Mouse (Mus musculus) megakaryocyte-erythroid progenitor cell, adult 5-6 weeks (primary cell): Measurements from ENCODE around the gene Anp32e. TPM values are rescaled to one million over a fixed set of nuclear protein-coding genes. Genes with fewer than 3 reads are reported as not detected.
"Not testable (repeated sequence)": the region's sequence is repeated elsewhere in the genome, so short reads cannot be mapped to it uniquely, and the experiment has no call there.

Experiments
- ATAC-seq: replicated peaks from 2 replicates; pipeline ENCODE4 v1.8.0; 2016; ENCODE audit warnings: mild to moderate bottlenecking, inconsistent platforms; ENCODE audit not compliant: severe bottlenecking, poor library complexity, low FRiP score, low TSS enrichment
- total RNA-seq, 2 experiments: library from RNA; stranded (forward) in 1 of 2; stranded (reverse) in 1 of 2; fragments of 200-1000, 215-1000 nt in 1 of 2; fragments of >200 nt in 1 of 2; fragmentation: Nextera tagmentation in 1 of 2; gene quantifications; 2 replicates each; pipeline ENCODE4 v1.2.3; 2014 to 2017

Anp32e gene
- total RNA-seq, 2 experiments from 2014 or later: 186 to 505 TPM

GRCm38 (mm10) chr3:95902643-95903042, 26.4 kb upstream of the Anp32e start:
- ATAC-seq: no peak

DNA sequence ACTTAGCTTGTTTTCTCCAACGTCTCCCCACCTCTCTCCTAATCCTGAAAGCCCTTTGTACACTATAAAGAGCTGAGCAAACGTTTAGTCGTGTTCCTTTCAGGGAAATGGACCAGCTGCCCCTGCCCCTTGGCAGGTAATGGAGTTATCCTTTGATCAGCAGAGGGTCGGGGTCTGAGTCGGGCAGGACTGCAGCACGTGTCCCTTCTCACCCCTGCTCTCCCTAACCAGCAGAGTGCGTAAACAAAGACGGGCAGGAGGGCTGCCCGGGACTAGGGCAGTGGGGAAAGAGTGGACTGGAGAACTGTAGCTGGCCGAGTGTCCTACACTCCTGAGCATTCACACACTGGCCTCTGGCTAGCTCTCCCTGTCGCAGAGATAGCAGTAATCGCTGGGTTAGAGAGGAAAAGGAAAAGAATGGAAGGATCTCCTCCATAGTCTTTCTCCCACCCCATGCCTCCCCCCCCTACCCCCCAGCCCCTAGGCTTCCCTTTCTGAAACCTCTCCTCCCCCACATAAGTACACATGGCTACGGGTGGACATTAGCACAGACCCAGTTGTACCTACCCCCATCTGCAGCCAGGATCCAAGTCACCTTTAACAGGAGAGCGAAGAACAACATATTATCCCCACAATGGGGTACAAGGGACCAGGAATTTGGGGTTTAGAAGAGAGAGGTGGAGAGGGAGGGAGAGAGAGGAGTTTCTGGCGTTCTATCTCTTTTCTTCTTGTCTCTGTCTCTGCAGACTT, 25.1 kb upstream of the Anp32e start:
- no peak for ATAC-seq

GRCm38 (mm10) chr3:95904568-95904967, 24.5 kb upstream of the Anp32e start, which contains the start of gene Car14:
TSS of gene Car14 (minus strand) at chr3:95904691.
- ATAC-seq: no peak

DNA sequence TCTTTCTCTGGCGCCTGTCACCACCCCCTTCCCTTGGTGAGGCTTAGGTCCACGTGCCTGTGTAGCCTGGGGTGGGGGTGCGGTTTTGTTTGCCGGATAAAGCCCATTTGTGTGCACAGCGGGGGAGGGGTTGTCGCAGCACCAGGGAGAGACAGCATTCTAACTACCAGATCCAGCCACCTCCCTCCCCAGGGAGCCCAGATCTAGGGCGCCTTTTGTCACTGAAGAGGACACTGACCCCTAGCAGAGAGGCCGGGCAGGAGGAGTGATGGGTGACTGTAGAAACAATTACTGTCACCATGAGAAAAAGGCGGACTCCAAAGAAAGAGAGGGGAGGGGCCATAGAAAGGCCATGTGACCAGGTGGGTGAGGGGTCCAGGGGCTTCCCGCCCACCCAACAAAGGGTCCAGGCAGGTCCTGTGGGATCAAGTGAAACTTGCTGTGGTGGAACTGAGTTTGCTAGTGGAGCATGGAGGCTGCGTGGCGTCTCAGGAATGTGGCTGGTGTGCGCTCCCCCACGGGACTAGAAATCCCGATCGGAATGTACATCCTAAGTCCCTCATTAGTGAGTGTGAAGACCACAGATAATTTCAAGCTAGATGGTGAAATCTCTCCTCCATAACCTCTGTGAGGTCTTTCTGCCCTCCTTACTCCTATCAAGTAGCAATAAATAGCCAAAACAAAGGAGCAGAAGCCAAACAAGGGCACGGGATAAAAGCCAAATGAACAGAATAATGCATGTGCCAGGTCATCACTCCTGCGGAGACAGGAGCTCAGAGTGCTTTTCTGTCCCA, 23.7 kb upstream of the Anp32e start:
- ATAC-seq: no peak

DNA sequence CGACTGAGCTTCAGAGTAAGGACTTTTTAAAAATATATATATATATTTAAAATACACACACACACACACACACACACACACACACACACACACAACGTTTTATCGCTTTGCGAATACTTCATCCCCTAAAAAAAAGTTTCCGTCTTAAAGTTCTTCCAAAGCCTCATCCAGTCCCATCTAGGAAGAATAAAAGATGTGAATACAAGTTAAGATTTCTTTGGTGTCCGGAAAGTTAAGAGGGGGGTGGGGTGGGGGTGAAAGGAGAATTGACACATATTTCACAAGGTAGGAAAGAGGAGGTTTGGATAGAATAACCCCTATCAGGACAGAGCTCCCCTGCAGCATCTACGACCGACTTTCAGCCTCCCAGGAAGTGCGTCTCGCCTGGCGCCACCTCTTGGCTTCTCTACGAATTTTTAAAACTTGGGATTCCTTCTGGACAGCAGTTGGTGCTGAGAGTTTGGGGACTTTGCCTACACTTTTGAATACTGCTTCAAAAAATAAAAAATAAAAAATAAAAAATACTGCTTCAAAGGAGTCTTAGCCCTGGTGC, 23.0 kb upstream of the Anp32e start:
- ATAC-seq: 0 out of 2 replicates have a peak, but pooled peaks have one; percentile 51

DNA sequence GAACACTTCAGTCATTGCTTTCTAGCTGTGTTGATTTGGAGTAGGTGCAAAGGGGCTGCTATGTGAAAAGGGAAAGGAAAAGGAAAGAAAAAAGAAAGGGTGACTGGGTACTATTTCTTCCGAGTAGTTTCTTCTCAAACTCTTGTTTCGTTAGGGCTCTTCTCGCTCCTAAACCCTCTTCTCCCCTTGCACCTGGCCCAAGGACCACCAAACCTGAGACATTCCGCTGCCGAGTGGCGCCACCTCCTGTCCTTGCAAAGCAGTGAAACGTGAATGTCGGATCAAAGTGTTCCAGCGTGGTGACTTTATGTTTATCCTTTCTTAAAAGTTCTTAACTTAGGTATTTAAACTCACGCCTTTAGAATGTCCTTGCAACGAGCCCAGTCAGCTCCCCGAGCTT, 22.2 kb upstream of the Anp32e start:
- peak; percentile 66; the same call in 1 of the 2 replicates for ATAC-seq

DNA sequence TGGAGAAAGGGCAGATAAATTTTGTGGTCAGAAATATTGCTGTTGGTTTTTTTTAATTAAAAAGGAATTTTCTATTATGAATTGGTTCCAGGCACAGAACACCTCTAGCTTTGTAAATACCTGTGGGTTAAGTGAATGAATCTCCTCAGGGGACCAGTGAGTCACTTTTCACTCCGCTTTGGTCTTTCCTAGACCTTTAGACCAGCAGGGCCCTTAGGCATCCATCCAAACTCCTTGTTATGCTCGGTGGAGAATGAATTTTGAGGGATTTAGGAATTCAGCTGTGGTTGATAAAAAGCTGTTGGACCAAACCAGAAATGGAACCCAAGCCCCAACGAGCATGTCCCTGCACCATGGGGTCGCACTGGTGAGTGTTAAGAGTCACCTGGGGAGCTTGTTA, 21.4 kb upstream of the Anp32e start:
- ATAC-seq: no peak

- ATAC-seq: peak; percentile 41; the same call in 1 of the 2 replicates
Observed at GRCm38 (mm10) chr3:95914706-95915105, 14.3 kb upstream of the Anp32e start.

DNA sequence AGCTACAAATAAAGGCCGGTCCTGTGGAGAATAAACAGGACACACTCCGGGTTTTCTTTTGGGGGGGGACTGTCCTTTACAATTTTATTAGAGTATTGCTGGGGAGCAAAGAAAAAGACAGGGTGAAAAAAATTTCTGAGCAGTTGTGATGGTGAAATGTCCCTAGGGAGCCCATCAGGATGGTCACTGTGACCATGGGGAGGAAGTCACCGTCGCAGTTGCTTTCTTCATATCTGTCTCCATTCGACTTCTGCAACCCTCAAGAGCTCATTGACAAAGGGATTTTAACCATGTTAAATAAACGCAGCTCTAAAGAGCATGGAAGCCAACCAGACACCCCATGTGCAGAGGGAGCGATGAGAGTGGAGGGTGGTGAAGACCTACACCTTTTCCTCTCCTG, 12.3 kb upstream of the Anp32e start:
- no peak for ATAC-seq

- not testable (repeated sequence) for ATAC-seq
Observed at GRCm38 (mm10) chr3:95920532-95920931, 8.5 kb upstream of the Anp32e start.

DNA sequence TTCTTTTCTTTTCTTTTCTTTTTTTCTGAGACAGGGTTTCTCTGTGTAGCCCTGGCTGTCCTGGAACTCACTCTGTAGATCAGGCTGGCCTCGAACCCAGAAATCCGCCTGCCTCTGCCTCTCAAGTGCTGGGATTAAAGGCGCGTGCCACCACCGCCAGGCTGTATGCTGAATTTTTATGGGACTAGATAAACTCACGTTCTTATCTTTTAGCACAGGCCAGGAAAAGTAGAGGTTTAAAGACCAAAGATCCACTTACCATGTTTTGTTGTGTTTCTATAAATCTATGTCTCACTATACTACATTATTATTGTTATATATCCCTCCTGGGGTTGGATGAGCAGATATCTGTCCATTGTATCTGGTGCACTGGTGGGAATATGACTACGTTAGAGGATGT, 5.6 kb upstream of the Anp32e start:
- ATAC-seq: not testable (repeated sequence)

DNA sequence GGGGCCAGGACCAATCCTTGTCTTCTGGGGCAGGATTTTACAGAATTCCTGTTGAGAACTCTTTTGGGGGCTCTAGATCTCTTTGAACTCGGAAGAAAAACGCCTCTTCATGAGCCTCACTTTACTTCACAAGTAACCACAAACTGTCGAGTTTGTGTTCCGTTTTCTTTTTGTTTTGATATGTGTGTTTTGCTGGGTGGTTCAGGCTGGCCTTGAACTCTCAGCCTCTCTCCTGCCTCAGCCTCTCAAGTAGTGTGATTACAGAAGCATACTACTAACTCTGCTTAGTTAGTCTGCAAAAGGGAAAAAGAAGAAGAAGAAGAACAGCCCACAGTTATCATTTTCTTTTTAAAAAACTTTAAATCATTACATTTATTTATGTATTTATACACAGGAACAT, 4.9 kb upstream of the Anp32e start:
- ATAC-seq: no peak

DNA sequence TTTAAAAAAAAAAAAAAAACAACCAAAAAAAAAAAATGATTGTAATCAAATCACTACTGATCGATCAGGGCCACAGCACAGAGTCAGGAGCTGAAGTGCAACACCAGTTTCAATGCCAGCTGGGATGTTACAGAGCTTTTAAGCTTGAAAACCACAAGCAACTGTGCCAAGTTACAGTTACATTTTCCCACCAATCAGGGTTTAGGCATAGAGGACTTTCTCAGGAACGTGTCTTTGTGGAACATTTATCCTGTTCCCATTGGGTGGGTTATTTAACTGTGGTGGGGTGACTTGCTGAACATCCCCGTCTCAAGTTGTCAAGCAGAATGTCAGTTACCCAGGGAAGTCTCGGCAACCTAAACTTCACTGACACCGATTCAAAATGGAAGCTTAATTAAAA, 4.0 kb upstream of the Anp32e start:
- no peak for ATAC-seq

GRCm38 (mm10) chr3:95928261-95928657, 787 bp upstream of the Anp32e start:
- no peak for ATAC-seq

- peak; percentile 22 for ATAC-seq
Observed at GRCm38 (mm10) chr3:95929581-95930470, 780 bp downstream of the Anp32e start.

- ATAC-seq: no peak
Observed at GRCm38 (mm10) chr3:95930471-95930789, 1.4 kb downstream of the Anp32e start.

GRCm38 (mm10) chr3:95931471-95931870, 2.4 kb downstream of the Anp32e start:
- ATAC-seq: no peak

DNA sequence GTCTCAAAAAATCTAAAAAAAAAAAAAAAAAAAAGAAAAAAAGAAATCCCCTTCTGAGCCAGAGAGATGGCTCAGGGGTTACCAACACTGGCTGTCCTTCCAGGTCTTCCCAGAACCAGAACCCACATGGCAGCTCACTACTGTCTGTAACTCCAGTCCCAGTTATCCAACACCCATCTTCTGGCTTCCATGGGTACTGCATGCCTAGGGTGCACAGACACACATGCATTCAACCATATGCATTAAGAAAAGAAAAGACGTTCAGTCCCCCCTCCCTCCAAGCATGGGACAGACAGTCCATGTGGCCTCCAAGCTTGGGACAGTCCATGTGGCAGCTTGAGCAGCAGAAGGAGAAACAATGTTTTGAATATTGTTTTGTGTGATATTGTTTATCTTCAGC, 3.1 kb downstream of the Anp32e start:
- no peak for ATAC-seq

DNA sequence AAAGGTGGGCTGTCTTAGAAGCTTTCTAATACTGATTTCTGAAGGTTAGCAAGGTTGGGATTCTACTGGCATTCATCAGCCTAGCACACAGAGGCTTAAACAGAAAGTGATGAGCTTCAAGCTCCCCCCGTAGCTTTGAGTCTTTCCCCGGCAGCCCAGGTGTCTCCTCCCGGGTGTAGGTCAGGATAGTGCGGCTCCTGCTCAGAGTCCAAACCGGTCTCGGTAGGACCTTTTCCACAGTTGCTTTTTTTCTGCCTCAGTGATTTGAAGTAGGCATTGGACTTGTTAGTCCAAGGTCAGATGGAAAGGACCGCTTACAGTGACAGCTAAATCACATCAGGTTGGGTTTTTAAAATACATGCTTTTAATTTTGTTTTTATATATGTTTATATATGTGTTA, 3.5 kb downstream of the Anp32e start:
- ATAC-seq: no peak
